Mouse (Mus musculus) midbrain, embryonic 13.5 days (tissue): ENCODE data around the gene Dlgap1. TPM values are rescaled to one million over a fixed set of nuclear protein-coding genes. Genes with fewer than 3 reads are reported as not detected.

Source experiments
- ATAC-seq: fragments of 200-750 bp; cut with Nextera tagmentation; 2 replicates; pipeline ENCODE4 v1.8.0; 2017; ENCODE audit warnings: mild to moderate bottlenecking, moderate TSS enrichment, moderate library complexity
- H3K27ac ChIP-seq: fragments of 300-500 bp; sonication (generic); 2 replicates; pipeline ENCODE4 v1.5.1; 2015; ENCODE audit warnings: inconsistent platforms, mild to moderate bottlenecking, moderate library complexity
- H3K27me3 ChIP-seq: fragments of 300-500 bp; sonication (generic); 2 replicates; pipeline ENCODE4 v1.6.1; 2015; ENCODE audit warnings: mild to moderate bottlenecking, inconsistent platforms
- H3K36me3 ChIP-seq: fragments of 300-500 bp; sonication (generic); 2 replicates; pipeline ENCODE4 v1.6.1; 2015; ENCODE audit warnings: mild to moderate bottlenecking, inconsistent platforms
- H3K4me1 ChIP-seq: fragments of 300-500 bp; sonication (generic); replicated peaks from 2 replicates; pipeline ENCODE4 v1.6.1; 2015; ENCODE audit warnings: inconsistent platforms
- H3K4me2 ChIP-seq: fragments of 300-500 bp; sonication (generic); replicated peaks from 2 replicates; pipeline ENCODE4 v1.6.1; 2015; ENCODE audit warnings: moderate library complexity, mild to moderate bottlenecking, inconsistent platforms
- H3K4me3 ChIP-seq: fragments of 300-500 bp; sonication (generic); replicated peaks from 2 replicates; pipeline ENCODE4 v1.5.1; 2015; ENCODE audit warnings: mild to moderate bottlenecking, inconsistent platforms
- H3K9ac ChIP-seq: fragments of 300-500 bp; sonication (generic); replicated peaks from 2 replicates; pipeline ENCODE4 v1.6.1; 2015; ENCODE audit warnings: mild to moderate bottlenecking, inconsistent platforms
- H3K9me3 ChIP-seq: fragments of 300-500 bp; sonication (generic); 2 replicates; pipeline ENCODE4 v1.6.1; 2016; ENCODE audit warnings: mild to moderate bottlenecking, inconsistent platforms
- WGBS: fragments of 180-500 bp; shearing (Covaris S2); methylation state at CpG from one replicate; pipeline ENCODE4 v1.1.7; 2015; 5-methylcytosine and 5-hydroxymethylcytosine counted together
- polyA plus RNA-seq: library from polyadenylated mRNA; unstranded; fragments of >200 nt; fragmentation: Nextera tagmentation; extraction: Ambion mirVana; gene quantifications from 2 replicates; pipeline ENCODE4 v1.2.1, GENCODE M21; 2015

Gene Dlgap1
- polyA plus RNA-seq, 1 experiment from 2014 or later, result 10.1 TPM

- Histone ChIP-seq H3K4me3 (no peak overlapping the region), H3K27ac (no peak overlapping the region), H3K9ac (no peak overlapping the region), H3K27me3 (no peaks in the 10 kb centered on the region), H3K4me2 (no peak overlapping the region), H3K4me1 (no peaks in the 10 kb centered on the region), H3K36me3 (no peaks in the 10 kb centered on the region), H3K9me3 (no peaks in the 10 kb centered on the region)
- ATAC-seq, result no peak
- WGBS, result 81% methylated on average over 5 of the region's 5 CpGs
These were observed 468.4 kb downstream of the Dlgap1 start for GRCm38 (mm10) chr17:70437229-70437628.

DNA sequence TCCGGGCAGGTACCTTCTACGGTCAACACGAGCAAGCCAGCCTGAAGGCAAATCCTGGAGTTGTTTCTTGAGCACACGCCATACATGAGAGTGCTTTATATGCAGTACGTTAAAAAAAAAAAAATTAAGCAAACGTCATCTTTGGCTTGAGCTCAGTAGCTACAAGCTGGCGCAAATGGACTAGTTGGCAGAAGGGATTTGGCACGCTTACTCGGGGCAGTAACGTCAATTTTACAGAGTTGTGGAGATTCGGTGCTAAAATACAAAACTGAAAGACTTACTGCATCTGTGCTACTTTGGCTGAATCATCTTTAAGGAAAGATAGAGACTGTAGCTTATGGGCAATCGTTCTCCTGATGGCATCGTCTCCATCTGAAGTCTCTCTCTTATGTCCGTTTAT is 474.1 kb downstream of the Dlgap1 start:
- H3K4me2 ChIP-seq, result no peak overlapping the region
- no peak overlapping the region for H3K4me3 ChIP-seq
- no peaks in the 10 kb centered on the region for H3K4me1 ChIP-seq
- no peaks in the 10 kb centered on the region for H3K36me3 ChIP-seq
- no peak overlapping the region for H3K27ac ChIP-seq
- no peaks in the 10 kb centered on the region for H3K9me3 ChIP-seq
- H3K9ac ChIP-seq, result no peak overlapping the region
- no peak for ATAC-seq
- H3K27me3 ChIP-seq, result no peaks in the 10 kb centered on the region
- 93% methylated on average over 14 of the region's 14 CpGs for WGBS

- Histone ChIP-seq H3K9ac (no peak overlapping the region), H3K27me3 (no peaks in the 10 kb centered on the region), H3K4me1 (no peaks in the 10 kb centered on the region), H3K4me3 (no peak overlapping the region), H3K4me2 (no peak overlapping the region), H3K27ac (no peak overlapping the region), H3K36me3 (no peaks in the 10 kb centered on the region), H3K9me3 (no peaks in the 10 kb centered on the region)
- WGBS, result 82% methylated on average over 8 of the region's 8 CpGs
- no peak for ATAC-seq
These were observed 477.6 kb downstream of the Dlgap1 start for GRCm38 (mm10) chr17:70446451-70446850.

- no peak overlapping the region for H3K4me3 ChIP-seq
- H3K36me3 ChIP-seq, result no peaks in the 10 kb centered on the region
- no peaks in the 10 kb centered on the region for H3K9me3 ChIP-seq
- no peak overlapping the region for H3K4me2 ChIP-seq
- H3K27me3 ChIP-seq, result no peaks in the 10 kb centered on the region
- H3K4me1 ChIP-seq, result no peaks in the 10 kb centered on the region
- no peak for ATAC-seq
- no peak overlapping the region for H3K9ac ChIP-seq
- no peak overlapping the region for H3K27ac ChIP-seq
- 96% methylated on average over 7 of the region's 7 CpGs for WGBS
These were observed 486.2 kb downstream of the Dlgap1 start for GRCm38 (mm10) chr17:70455036-70455435.

DNA sequence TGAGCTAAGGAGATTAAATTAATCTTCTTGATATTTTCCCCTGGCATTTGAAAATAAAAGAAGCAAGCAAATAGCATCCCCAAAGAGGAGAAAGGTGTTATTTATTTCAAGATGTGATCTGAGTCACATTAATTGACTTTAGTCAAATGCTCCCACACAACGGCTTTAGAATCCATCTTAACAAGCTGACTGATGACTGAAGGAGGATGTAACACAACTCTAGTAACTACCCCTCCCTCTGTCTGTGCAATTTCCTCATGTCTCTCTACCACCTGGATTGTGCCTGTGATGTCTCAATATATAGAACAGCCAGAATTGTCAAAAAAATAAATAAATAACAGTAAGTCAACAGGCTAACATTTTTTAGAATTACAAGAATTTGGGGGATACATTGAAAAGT is 488.2 kb downstream of the Dlgap1 start:
- Histone ChIP-seq H3K4me1 (no peaks in the 10 kb centered on the region), H3K4me3 (no peak overlapping the region), H3K27ac (no peak overlapping the region), H3K36me3 (no peaks in the 10 kb centered on the region), H3K9me3 (no peaks in the 10 kb centered on the region), H3K27me3 (no peaks in the 10 kb centered on the region), H3K9ac (no peak overlapping the region), H3K4me2 (no peak overlapping the region)
- ATAC-seq, result no peak
- WGBS, result 61% methylated on average over 1 of the region's 1 CpGs

GRCm38 (mm10) chr17:70462231-70462630 is 493.4 kb downstream of the Dlgap1 start:
- Histone ChIP-seq H3K27ac (no peak overlapping the region), H3K9me3 (no peaks in the 10 kb centered on the region), H3K4me3 (no peak overlapping the region), H3K4me1 (no peaks in the 10 kb centered on the region), H3K27me3 (no peaks in the 10 kb centered on the region), H3K4me2 (no peak overlapping the region), H3K9ac (no peak overlapping the region), H3K36me3 (no peaks in the 10 kb centered on the region)
- ATAC-seq, result no peak
- WGBS, result 92% methylated on average over 8 of the region's 8 CpGs

- Histone ChIP-seq H3K4me3 (no peak overlapping the region), H3K27ac (no peak overlapping the region), H3K9me3 (no peaks in the 10 kb centered on the region), H3K36me3 (no peaks in the 10 kb centered on the region), H3K4me2 (no peak overlapping the region), H3K4me1 (no peaks in the 10 kb centered on the region), H3K27me3 (no peaks in the 10 kb centered on the region), H3K9ac (no peak overlapping the region)
- WGBS, result 78% methylated on average over 8 of the region's 8 CpGs
- ATAC-seq, result no peak
These were observed 494.1 kb downstream of the Dlgap1 start for GRCm38 (mm10) chr17:70462771-70463491.

GRCm38 (mm10) chr17:70466413-70466812 is 497.5 kb downstream of the Dlgap1 start:
- no peak for ATAC-seq
- Histone ChIP-seq H3K9ac (no peak overlapping the region), H3K9me3 (no peaks in the 10 kb centered on the region), H3K4me3 (no peak overlapping the region), H3K4me1 (no peaks in the 10 kb centered on the region), H3K4me2 (no peak overlapping the region), H3K27ac (no peak overlapping the region), H3K27me3 (no peaks in the 10 kb centered on the region), H3K36me3 (no peaks in the 10 kb centered on the region)
- WGBS, result 36% methylated on average over 4 of the region's 4 CpGs

GRCm38 (mm10) chr17:70470970-70471371 is 502.1 kb downstream of the Dlgap1 start:
- Histone ChIP-seq H3K9ac (no peak overlapping the region), H3K27me3 (no peaks in the 10 kb centered on the region), H3K4me3 (no peak overlapping the region), H3K27ac (no peak overlapping the region), H3K4me1 (no peaks in the 10 kb centered on the region), H3K4me2 (no peak overlapping the region), H3K9me3 (no peaks in the 10 kb centered on the region), H3K36me3 (no peaks in the 10 kb centered on the region)
- 82% methylated on average over 7 of the region's 7 CpGs for WGBS
- ATAC-seq, result no peak

DNA sequence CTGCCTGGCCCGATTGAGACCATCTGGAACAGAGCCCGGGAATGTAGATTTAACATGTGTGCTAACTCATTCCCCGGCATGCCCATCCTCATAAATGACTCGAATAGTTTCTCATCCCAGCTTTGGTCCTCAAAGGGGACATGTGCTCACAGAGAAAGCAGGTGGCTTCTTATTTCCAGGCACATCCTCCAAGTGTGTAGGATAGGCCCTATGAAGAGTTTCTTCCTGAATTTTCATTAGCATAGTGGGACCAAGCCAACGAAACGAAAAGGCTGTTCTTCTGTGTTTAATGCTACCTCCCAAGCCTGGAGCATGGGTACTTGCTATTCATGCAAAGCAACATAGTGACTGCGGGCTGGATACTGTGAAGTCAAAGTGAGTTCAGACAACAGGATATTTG is 503.3 kb downstream of the Dlgap1 start:
- Histone ChIP-seq H3K4me3 (no peak overlapping the region), H3K27ac (no peak overlapping the region), H3K4me2 (no peak overlapping the region), H3K27me3 (no peaks in the 10 kb centered on the region), H3K4me1 (no peaks in the 10 kb centered on the region), H3K9ac (no peak overlapping the region), H3K36me3 (no peaks in the 10 kb centered on the region), H3K9me3 (no peaks in the 10 kb centered on the region)
- ATAC-seq, result no peak
- 93% methylated on average over 7 of the region's 7 CpGs for WGBS

DNA sequence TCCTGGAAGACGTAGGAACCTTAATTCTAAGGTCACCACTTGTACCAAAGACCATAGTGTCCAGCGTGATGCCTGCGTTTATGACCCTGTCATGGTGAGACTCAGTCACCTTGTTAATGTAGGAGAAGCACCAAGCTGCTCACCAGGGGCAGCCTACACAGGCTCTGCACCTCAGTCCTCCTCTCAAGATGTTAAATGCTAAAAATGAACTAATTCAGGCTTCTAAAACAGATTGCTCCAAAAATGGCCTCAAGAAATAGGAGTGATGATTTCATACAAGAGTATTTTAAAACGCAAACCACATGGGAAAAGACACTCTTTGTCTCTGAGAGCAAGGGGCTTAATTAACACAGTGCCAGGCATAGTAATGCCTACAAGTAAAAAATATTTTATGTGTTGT is 505.0 kb downstream of the Dlgap1 start:
- H3K4me1 ChIP-seq, result no peaks in the 10 kb centered on the region
- no peak overlapping the region for H3K9ac ChIP-seq
- H3K36me3 ChIP-seq, result no peaks in the 10 kb centered on the region
- H3K4me3 ChIP-seq, result no peak overlapping the region
- H3K27ac ChIP-seq, result no peak overlapping the region
- H3K9me3 ChIP-seq, result no peaks in the 10 kb centered on the region
- H3K27me3 ChIP-seq, result no peaks in the 10 kb centered on the region
- no peak for ATAC-seq
- WGBS, result 91% methylated on average over 4 of the region's 4 CpGs
- H3K4me2 ChIP-seq, result no peak overlapping the region

GRCm38 (mm10) chr17:70483716-70484115 is 514.8 kb downstream of the Dlgap1 start:
- Histone ChIP-seq H3K4me2 (no peak overlapping the region), H3K9me3 (no peaks in the 10 kb centered on the region), H3K27me3 (no peaks in the 10 kb centered on the region), H3K9ac (no peak overlapping the region), H3K36me3 (no peaks in the 10 kb centered on the region), H3K27ac (no peak overlapping the region), H3K4me3 (no peak overlapping the region), H3K4me1 (no peaks in the 10 kb centered on the region)
- no peak for ATAC-seq
- 90% methylated on average over 4 of the region's 4 CpGs for WGBS

DNA sequence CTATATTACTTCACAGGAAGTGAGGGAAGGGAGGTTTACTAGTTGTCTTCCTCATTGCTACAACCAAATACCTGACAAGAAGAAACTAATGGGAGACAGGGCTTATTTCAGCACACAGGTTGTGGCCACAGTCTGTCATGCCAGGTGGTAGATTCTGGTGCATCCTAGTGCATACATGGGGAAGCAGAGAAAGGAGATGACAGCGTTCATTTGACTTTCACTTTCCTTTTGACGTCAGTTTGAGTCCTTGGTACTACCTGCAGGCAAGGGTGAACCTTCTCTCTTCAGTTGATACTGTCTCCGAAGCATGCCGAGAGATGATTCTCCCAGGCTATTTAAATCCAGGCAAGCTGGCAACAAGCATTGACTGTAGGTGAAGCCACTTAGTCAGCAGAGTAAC is 516.8 kb downstream of the Dlgap1 start:
- Histone ChIP-seq H3K27ac (no peak overlapping the region), H3K9me3 (no peaks in the 10 kb centered on the region)

More for the DNA sequence above, 516.8 kb downstream of the Dlgap1 start:
- ATAC-seq, result no peak
- Histone ChIP-seq H3K36me3 (no peaks in the 10 kb centered on the region), H3K9ac (no peak overlapping the region), H3K27me3 (no peaks in the 10 kb centered on the region), H3K4me3 (no peak overlapping the region), H3K4me2 (no peak overlapping the region), H3K4me1 (no peaks in the 10 kb centered on the region)
- WGBS, result 92% methylated on average over 4 of the region's 4 CpGs
